Mouse (Mus musculus) frontal cortex, adult 2 months (tissue): ENCODE data around the gene Grin3b. TPM values are rescaled to one million over a fixed set of nuclear protein-coding genes. Genes with fewer than 3 reads are reported as not detected.

Experiments used
- polyA plus RNA-seq: library from polyadenylated mRNA; depleted of rRNA; stranded (reverse); fragments of >200 nt; gene quantifications from 2 replicates; pipeline ENCODE4 v1.2.3, GENCODE M21; 2012; rRNA removed

The Grin3b gene
- polyA plus RNA-seq, 1 experiment, result 0.38 TPM

Other genes with a start within 250 kb of the Grin3b start
- gene Polrmt, start 224.1 kb upstream of the Grin3b start, polyA plus RNA-seq, result 60.7 and 62.2 TPM in 2 replicates
- gene Fgf22, start 215.6 kb upstream of the Grin3b start, polyA plus RNA-seq, result 6.2 and 6.9 TPM in 2 replicates
- 140 and 166 TPM in 2 replicates for gene Rnf126, start 203.8 kb upstream of the Grin3b start, polyA plus RNA-seq
- 5.6 and 7.0 TPM in 2 replicates for gene Fstl3, start 193.4 kb upstream of the Grin3b start, polyA plus RNA-seq
- 1.00 and 1.1 TPM in 2 replicates for gene Prss57, start 179.8 kb upstream of the Grin3b start, polyA plus RNA-seq
- gene Palm, start 177.1 kb upstream of the Grin3b start, polyA plus RNA-seq, result 325 and 370 TPM in 2 replicates
- 0.40 and 0.71 TPM in 2 replicates for gene Misp, start 149.7 kb upstream of the Grin3b start, polyA plus RNA-seq
- gene Ptbp1, start 116.3 kb upstream of the Grin3b start, polyA plus RNA-seq, result 59.5 and 71.5 TPM in 2 replicates
- 5.8 and 6.7 TPM in 2 replicates for gene Prtn3, start 96.2 kb upstream of the Grin3b start, polyA plus RNA-seq
- gene Plppr3, start 96.1 kb upstream of the Grin3b start, polyA plus RNA-seq, result 124 and 134 TPM in 2 replicates
- gene Elane, start 84.5 kb upstream of the Grin3b start, polyA plus RNA-seq, result 0.27 TPM in 1 of 2 replicates, not detected in the other
- 1.1 and 3.5 TPM in 2 replicates for gene Cfd, start 79.9 kb upstream of the Grin3b start, polyA plus RNA-seq
- 75.9 and 80.7 TPM in 2 replicates for gene Med16, start 61.8 kb upstream of the Grin3b start, polyA plus RNA-seq
- gene Gm26602, start 59.9 kb upstream of the Grin3b start, polyA plus RNA-seq, result not detected in 2 replicates
- gene Kiss1r, start 53.7 kb upstream of the Grin3b start, polyA plus RNA-seq, result 10.7 and 11.8 TPM in 2 replicates
- 380 and 385 TPM in 2 replicates for gene R3hdm4, start 49.5 kb upstream of the Grin3b start, polyA plus RNA-seq
- gene Arid3a, start 43.7 kb upstream of the Grin3b start, polyA plus RNA-seq, result 3.6 and 4.1 TPM in 2 replicates
- 63.2 and 65.9 TPM in 2 replicates for gene Wdr18, start 10.6 kb upstream of the Grin3b start, polyA plus RNA-seq
- 181 and 193 TPM in 2 replicates for gene Tmem259, start 13.6 kb downstream of the Grin3b start, polyA plus RNA-seq
- gene Cnn2, start 17.9 kb downstream of the Grin3b start, polyA plus RNA-seq, result 9.8 and 10.4 TPM in 2 replicates
- gene Abca7, start 25.8 kb downstream of the Grin3b start, polyA plus RNA-seq, result 12.4 and 13.0 TPM in 2 replicates
- 5.3 and 7.1 TPM in 2 replicates for gene Arhgap45, start 45.9 kb downstream of the Grin3b start, polyA plus RNA-seq
- gene Polr2e, start 69.1 kb downstream of the Grin3b start, polyA plus RNA-seq, result 200 and 205 TPM in 2 replicates
- 867 and 914 TPM in 2 replicates for gene Gpx4, start 76.5 kb downstream of the Grin3b start, polyA plus RNA-seq
- 26.6 TPM in 2 replicates for gene Sbno2, start 134.9 kb downstream of the Grin3b start, polyA plus RNA-seq
- 93.8 and 96.3 TPM in 2 replicates for gene Stk11, start 145.1 kb downstream of the Grin3b start, polyA plus RNA-seq
- 606 and 673 TPM in 2 replicates for gene Atp5d, start 167.9 kb downstream of the Grin3b start, polyA plus RNA-seq
- gene Cbarp, start 170.1 kb downstream of the Grin3b start, polyA plus RNA-seq, result 252 and 288 TPM in 2 replicates
- 36.5 and 43.7 TPM in 2 replicates for gene Midn, start 177.6 kb downstream of the Grin3b start, polyA plus RNA-seq
- 212 and 226 TPM in 2 replicates for gene Cirbp, start 195.3 kb downstream of the Grin3b start, polyA plus RNA-seq
- gene 1600002K03Rik, start 202.2 kb downstream of the Grin3b start, polyA plus RNA-seq, result 14.3 and 15.8 TPM in 2 replicates
- gene Efna2, start 208.8 kb downstream of the Grin3b start, polyA plus RNA-seq, result 8.2 and 10.2 TPM in 2 replicates